Mouse (Mus musculus): ENCODE data around the gene Stac3.
A peak's percentile ranks its signal among the peaks of the same experiment; 100 is the strongest.

Stac3 gene

DNA sequence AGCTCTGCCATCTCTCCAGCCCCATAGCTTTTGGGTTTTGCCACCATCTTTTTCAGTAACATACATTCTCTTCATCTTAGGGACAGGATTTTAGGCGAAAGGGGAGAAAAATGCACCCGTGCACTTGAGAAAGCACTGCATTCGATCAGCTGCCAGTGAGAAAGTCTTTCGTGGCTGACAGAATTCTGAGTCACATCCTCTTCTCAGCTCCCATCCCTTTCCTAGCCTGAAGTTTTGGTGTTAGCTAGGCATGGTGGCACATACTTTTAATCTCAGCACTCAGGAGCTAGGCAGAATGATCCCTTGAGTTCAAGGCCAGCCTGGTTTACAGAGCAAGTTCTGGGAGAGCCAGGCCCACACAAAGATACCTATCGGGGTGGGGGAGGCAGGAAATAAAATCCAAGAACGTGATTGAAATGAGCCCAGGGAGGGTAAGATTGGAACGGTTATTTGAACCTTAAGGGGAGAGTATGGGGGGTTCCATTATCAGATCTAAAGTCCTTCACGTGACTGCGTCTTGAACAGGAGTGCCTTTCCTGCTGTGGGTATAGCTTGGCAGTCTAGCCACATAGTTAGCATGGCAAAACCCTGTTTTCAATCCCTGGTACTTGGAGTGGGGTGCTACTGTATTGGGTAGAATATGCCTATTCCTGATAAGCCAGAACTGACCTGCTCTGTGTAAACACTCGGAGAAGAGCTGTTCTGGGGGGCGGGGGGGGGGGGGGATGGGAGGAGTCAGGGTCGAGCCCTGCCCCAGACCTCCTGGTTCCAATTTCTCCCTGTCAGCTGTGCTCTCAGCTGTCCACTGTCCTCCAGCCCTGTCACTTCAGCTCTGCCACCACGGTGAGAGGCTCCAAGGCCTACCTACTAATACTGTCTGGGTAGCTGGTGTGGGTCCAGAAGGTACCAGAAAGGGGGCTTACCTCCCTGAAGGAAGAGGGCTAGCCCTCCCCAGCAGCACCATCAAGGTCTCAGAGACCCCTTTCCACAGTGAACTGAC lies at the start of gene Stac3:
TSS of gene Stac3 (plus strand) at position 793 of the 1,000 bp plus-strand sequence.
- DNase-seq (ENCODE audit: low read depth, low spot score), result no peak

DNA sequence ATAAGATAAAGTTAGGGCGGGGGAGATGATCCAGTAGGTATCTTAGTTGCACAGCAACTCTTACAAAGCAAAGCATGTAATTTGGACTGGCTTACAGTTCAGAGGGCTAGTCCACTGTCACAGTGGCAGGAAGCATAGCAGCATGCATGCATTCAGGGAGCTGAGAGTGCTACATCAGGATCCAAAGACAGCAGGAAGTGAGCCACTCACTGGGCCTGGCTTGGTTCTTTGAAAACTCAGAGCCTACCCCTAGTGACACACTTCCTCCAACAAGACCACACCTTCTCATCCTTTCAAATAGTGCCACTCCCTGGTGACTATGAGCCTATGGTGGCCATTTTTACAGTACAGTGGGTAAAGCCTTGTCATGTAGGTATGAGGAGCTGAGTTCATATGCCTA lies 47.8 kb upstream of the Stac3 start:
- no peak for DNase-seq (ENCODE audit: low read depth, low spot score)

DNA sequence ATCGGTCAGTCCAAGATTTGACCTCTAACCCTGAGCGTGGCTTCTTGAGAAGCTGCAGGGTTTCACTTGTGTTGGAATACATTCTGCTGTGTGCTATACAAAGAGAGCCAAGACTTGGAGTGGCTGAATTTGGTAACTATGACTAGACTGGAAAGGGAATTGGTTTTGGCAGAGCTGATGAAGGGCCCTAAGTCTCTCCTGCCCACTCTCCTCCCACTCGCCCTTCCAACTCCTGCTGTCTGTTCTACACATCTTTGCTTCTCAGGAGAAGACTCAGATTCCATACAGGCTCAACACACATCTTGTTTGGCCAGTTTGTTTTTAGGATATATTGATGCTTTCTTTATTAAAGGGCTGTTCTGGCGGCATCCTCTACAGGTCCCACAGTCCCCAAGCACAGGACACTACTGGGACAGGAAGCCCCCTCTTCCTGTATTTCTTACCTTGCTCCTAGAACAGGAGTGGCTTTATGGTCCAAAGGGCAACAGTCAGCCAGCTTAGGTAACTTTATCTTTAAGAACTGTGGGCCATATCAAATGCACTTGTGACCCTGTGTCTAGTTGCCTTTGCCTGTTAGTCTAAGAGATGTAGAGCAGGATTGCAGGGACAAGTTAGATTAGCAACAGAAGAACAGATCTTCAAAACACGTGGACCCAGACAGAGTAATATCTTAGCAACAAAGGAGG lies 38.9 kb upstream of the Stac3 start:
- DNase-seq (ENCODE audit: low read depth, low spot score), result no peak

- no peak for DNase-seq (ENCODE audit: low read depth, low spot score)
These were observed 30.1 kb upstream of the Stac3 start for GRCm38 (mm10) chr10:127471281-127471988.

GRCm38 (mm10) chr10:127472722-127473121 lies 28.8 kb upstream of the Stac3 start:
- DNase-seq (ENCODE audit: low read depth, low spot score), result no peak

GRCm38 (mm10) chr10:127475175-127475574 lies 26.3 kb upstream of the Stac3 start:
- DNase-seq (ENCODE audit: low read depth, low spot score), result no peak

DNA sequence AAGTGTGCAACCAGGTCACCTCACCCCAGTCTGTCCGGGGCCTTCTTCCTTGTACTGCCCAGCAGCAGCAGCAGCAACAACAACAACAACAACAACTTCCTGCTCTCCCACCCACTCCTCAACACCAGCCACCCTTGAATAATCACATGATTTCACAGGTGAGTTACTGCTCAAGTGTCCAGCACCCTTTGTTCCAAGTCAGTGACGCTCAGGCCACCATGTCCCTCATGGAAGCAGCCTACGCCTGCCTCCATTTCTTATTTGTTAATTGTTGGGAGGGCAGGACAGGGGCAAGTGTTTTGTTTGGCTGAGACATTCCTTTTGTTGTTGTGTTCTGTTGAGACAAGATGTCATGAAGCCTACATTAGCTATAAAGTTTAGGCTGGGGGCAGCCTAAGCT lies 24.9 kb upstream of the Stac3 start:
- no peak for DNase-seq (ENCODE audit: low read depth, low spot score)

- no peak for DNase-seq (ENCODE audit: low read depth, low spot score)
These were observed 24.2 kb upstream of the Stac3 start for GRCm38 (mm10) chr10:127477301-127477700.

DNA sequence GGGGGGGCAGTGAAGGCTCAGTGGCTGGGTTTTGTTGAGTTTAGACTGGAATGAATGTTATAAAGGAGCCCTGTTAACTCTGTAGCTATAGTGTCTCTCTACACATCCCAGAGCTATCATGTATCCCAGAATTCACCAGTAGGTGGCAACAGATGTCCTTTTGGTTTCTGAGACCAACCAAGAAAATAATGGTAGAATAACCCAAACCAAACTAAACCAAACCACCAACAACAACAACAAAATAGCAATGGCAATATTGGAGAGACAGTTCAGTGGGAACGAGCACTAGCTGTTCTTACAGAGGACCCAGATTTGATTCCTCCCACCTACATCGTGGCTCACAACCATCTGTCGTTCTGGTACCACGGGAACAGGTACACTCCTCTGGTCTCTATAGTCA lies 22.4 kb upstream of the Stac3 start:
- peak; percentile 52 for DNase-seq (ENCODE audit: low read depth, low spot score)

GRCm38 (mm10) chr10:127480833-127481813 lies 20.4 kb upstream of the Stac3 start:
- no peak for DNase-seq (ENCODE audit: low read depth, low spot score)

DNA sequence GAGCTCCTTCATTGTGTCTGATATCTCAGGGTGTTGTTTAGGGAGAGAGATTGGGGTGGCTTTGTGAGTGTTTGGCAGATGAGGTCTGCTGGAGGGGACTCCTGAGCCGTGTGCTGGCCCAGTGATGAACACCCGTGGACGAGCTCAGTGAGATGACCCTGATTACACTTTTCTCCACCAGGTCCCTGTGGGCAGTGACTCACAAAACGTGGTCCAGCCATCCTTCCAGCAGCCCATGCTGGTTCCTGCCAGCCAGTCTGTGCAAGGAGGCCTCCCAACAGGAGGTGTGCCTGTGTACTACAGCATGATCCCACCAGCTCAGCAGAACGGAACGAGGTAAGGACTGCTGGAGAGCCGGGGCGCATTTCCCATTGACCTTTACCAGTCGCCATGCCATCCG lies 16.3 kb upstream of the Stac3 start:
- DNase-seq (ENCODE audit: low read depth, low spot score), result no peak

- no peak for DNase-seq (ENCODE audit: low read depth, low spot score)
These were observed 12.6 kb upstream of the Stac3 start for GRCm38 (mm10) chr10:127488856-127489255.

DNA sequence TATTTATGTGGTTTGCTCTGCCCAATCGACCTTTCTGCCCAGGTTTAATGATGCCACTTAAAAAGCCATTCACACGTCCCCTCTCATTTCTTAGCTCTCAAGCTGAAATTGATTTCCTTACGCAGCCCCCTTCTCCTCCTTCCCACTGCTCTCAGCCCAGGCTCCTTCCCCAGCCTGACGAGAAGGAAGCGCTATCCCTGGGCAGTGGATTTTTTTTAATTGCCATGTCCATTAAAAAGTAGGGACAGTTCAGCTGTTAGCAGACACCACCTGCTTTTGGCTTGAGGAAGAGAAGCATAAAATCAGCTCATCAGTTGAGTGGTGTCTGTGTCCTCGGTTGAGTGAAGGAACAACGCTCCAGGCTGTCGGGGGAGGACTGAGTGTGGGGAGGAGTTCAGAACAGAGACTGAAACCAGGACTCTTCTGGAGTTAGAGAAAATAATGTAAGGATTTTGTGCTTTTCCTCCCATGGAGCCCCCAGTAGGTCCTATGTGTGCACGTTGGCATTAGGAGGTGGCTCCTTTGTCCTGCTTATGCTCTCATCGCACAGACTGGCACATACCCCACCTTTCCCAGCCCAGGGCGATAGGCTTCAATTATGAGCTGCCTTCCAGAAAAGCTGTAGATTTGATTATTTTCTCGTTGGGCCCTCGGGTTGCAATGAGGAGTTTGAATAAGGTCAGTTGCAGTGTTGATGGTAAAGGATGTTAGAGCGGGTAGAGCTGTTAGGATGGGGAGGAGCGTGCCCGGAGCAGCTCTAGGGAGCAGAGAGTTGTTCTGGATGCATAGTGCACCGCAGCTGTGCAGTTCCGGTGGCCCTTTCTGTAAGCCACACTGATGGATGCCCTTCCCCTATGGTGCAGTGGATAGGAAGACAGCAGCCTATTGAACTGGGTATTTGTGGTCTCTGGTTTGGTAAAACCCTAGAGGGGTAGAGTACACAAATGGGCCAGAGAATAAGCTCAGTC lies 11.0 kb upstream of the Stac3 start:
- no peak for DNase-seq (ENCODE audit: low read depth, low spot score)

GRCm38 (mm10) chr10:127491128-127491512 lies 10.4 kb upstream of the Stac3 start:
- no peak for DNase-seq (ENCODE audit: low read depth, low spot score)

GRCm38 (mm10) chr10:127492118-127492517 lies 9.4 kb upstream of the Stac3 start:
- no peak for DNase-seq (ENCODE audit: low read depth, low spot score)

DNA sequence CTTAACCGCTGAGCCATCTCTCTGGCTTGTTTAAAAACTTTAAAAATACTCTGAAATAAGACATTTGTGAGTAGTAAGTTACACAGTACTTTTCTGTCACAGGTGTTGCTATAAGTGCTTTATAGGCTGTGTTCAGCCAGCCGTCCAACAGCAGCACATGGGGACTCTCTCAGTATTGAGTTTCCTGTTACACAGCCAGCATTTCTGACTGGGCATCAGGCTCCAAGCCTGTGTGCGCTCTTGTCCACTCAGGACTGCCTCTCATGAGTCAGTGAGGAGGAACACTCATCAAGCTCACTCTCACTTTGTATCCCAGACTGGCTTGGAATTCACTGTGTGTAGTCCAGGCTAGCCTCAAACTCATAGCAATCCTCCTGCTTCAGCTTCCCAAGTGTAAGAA lies 5.3 kb upstream of the Stac3 start:
- no peak for DNase-seq (ENCODE audit: low read depth, low spot score)

- no peak for DNase-seq (ENCODE audit: low read depth, low spot score)
These were observed 2.0 kb upstream of the Stac3 start for GRCm38 (mm10) chr10:127499516-127499915.

GRCm38 (mm10) chr10:127500042-127500441 lies 1.4 kb upstream of the Stac3 start:
- DNase-seq (ENCODE audit: low read depth, low spot score), result no peak

DNA sequence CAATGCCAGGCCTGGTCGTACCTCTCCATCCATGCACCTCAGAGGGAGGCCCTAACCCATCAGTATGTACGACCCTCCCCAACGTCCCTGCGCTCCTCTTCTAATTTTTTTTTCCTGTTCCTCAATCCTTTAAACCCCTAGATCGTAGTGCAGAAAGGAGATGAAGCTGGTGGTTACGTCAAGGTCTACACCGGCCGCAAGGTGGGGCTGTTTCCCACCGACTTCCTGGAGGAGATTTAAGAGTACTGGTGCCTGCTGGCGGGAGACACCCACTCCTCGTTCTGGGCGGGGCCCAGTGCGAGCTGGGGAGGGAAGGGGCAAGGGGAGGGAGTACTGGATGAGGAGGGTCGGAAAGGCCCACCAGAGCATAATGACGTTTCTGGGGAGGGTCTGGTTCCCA lies 6.8 kb downstream of the Stac3 start:
- DNase-seq (ENCODE audit: low read depth, low spot score), result peak; percentile 72

Measured in retina, postnatal 7 days (tissue).